Mouse (Mus musculus) CH12F3 (cell line): Measurements from ENCODE around the gene Vpreb3.

ENCODE experiments used
- in situ Hi-C: fragments of 300-500 bp; cut with MboI; formaldehyde crosslinking; loops from 2 replicates; pipeline ENCODE4 v1.14.3; 2020; ENCODE audit warnings: low sequenced_read_pairs

Vpreb3 gene

GRCm38 (mm10) chr10:75931311-75931710, 11.5 kb upstream of the Vpreb3 start:
- in situ Hi-C loops, result no loop called here

GRCm38 (mm10) chr10:75932081-75932678, 10.7 kb upstream of the Vpreb3 start:
- in situ Hi-C loops, result no loop called here

GRCm38 (mm10) chr10:75932891-75933290, 10.0 kb upstream of the Vpreb3 start, which contains the start of gene Chchd10:
Gene Chchd10 (plus strand): TSS chr10:75933130.
- in situ Hi-C loops, result no loop called here

- in situ Hi-C loops, result no loop called here
Observed at GRCm38 (mm10) chr10:75934991-75935390, 7.9 kb upstream of the Vpreb3 start.

- in situ Hi-C loops, result no loop called here
Observed at GRCm38 (mm10) chr10:75935680-75936541, 6.9 kb upstream of the Vpreb3 start, which contains the start of gene Mmp11. Gene Mmp11 (minus strand): TSS chr10:75936496.

- in situ Hi-C loops, result no loop called here
Observed at GRCm38 (mm10) chr10:75936909-75937667, 5.8 kb upstream of the Vpreb3 start.

GRCm38 (mm10) chr10:75937851-75938643, 4.8 kb upstream of the Vpreb3 start:
- in situ Hi-C loops, result no loop called here

- in situ Hi-C loops, result no loop called here
Observed at GRCm38 (mm10) chr10:75939481-75940234, 3.2 kb upstream of the Vpreb3 start.

GRCm38 (mm10) chr10:75940520-75940919, 2.3 kb upstream of the Vpreb3 start, which contains the start of gene Gm867:
Gene Gm867 (minus strand): TSS chr10:75940672.
- in situ Hi-C loops, result no loop called here

- in situ Hi-C loops, result no loop called here
Observed at GRCm38 (mm10) chr10:75941042-75941824, 1.6 kb upstream of the Vpreb3 start.

- in situ Hi-C loops, result no loop called here
Observed at GRCm38 (mm10) chr10:75944066-75944772, 1.4 kb downstream of the Vpreb3 start.

GRCm38 (mm10) chr10:75945213-75945612, 2.4 kb downstream of the Vpreb3 start:
- in situ Hi-C loops, result no loop called here

GRCm38 (mm10) chr10:75945896-75946295, 3.0 kb downstream of the Vpreb3 start:
- in situ Hi-C loops, result no loop called here

GRCm38 (mm10) chr10:75948079-75948478, 5.2 kb downstream of the Vpreb3 start:
- in situ Hi-C loops, result no loop called here

GRCm38 (mm10) chr10:75949053-75950045, 6.5 kb downstream of the Vpreb3 start:
- in situ Hi-C loops, result loop anchor here (5.0 to 10.0 kb wide), 2 partner anchors 67 to 205 kb away; no protein-coding TSS in a partner anchor

- in situ Hi-C loops, result loop anchor here (5.0 to 10.0 kb wide), 2 partner anchors 68 to 206 kb away; no protein-coding TSS in a partner anchor
Observed at GRCm38 (mm10) chr10:75950791-75951210, 7.9 kb downstream of the Vpreb3 start.
